ENCODE assay signal across 16 mouse cellular contexts in genomic region chr15:8761132-8761531, GRCm38 (mm10). TPM values are rescaled to one million over a fixed set of nuclear protein-coding genes. Genes with fewer than 3 reads are reported as not detected.
DNase-seq lines count a peak whose midpoint lies in the region; ATAC-seq and TF ChIP-seq lines count a peak whose summit lies in the region.
"Had no signal": no experiment of that assay in that cellular context is flagged by ENCODE, and none has a peak within 500 bp of the region (broad histone marks: within the 10 kb centered on the region; RNA-seq: fewer than 3 reads in every experiment).

No protein-coding gene starts in this region.

- peak; percentile 27; the same call in 1 of the 2 replicates for ATAC-seq in heart, embryonic 13.5 days (ENCODE audit: extremely low read depth, insufficient number of reproducible peaks, low FRiP score, low TSS enrichment)
- ATAC-seq in midbrain, embryonic 14.5 days (ENCODE audit: low FRiP score, low TSS enrichment): no peak
- ATAC-seq in liver, embryonic 12.5 days: peak; percentile 98

- TF ChIP-seq EP300 in heart, adult 2 months (IDR thresholded peaks at IDR 0.05; ENCODE audit: insufficient read depth, low read depth, low read length): no peak

- H3K4me2 ChIP-seq in heart, embryonic 13.5 days: no peak overlapping the region
- no peak overlapping the region for H3K4me2 ChIP-seq in midbrain, embryonic 14.5 days (ENCODE audit: low read length)
- H3K4me2 ChIP-seq in liver, embryonic 12.5 days: peak overlapping the region; percentile 51
- H3K4me2 ChIP-seq: neural tube, embryonic 15.5 days had no signal

- no peaks in the 10 kb centered on the region for H3K36me3 ChIP-seq in heart, embryonic 13.5 days
- H3K36me3 ChIP-seq in heart, adult 2 months (ENCODE audit: control insufficient read depth, insufficient read depth, low read length): no peaks in the 10 kb centered on the region
- no peaks in the 10 kb centered on the region for H3K36me3 ChIP-seq in midbrain, embryonic 10.5 days
- H3K36me3 ChIP-seq in midbrain, embryonic 14.5 days (ENCODE audit: control insufficient read depth, insufficient read depth, low read length): no peaks in the 10 kb centered on the region
- H3K36me3 ChIP-seq in liver, embryonic 12.5 days: no peaks in the 10 kb centered on the region
- H3K36me3 ChIP-seq: forebrain, embryonic 10.5 days; lung, embryonic 15.5 days; neural tube, embryonic 15.5 days had no signal

- no peak for DNase-seq in heart, adult 2 months
- DNase-seq in midbrain, embryonic 10.5 days (ENCODE audit: low spot score): no peak
- no peak for DNase-seq in midbrain, embryonic 14.5 days
- no peak for DNase-seq in natural killer cell, adult 2 months (ENCODE audit: low spot score in 2 of 2)
- no peak for DNase-seq in cerebellum, postnatal 36 days
- no peak for DNase-seq in ovary, postnatal 36 days (ENCODE audit: low spot score)
- DNase-seq: B cell, adult 2 months; cerebellum, adult 11 months; cerebellum, postnatal 25 days; kidney, adult 2 months; thymus, postnatal 25 days had no signal

- H3K9me3 ChIP-seq in heart, embryonic 13.5 days: no peaks in the 10 kb centered on the region
- no peaks in the 10 kb centered on the region for H3K9me3 ChIP-seq in midbrain, embryonic 10.5 days (replicated peaks)
- no peaks in the 10 kb centered on the region for H3K9me3 ChIP-seq in midbrain, embryonic 14.5 days (ENCODE audit: control insufficient read depth, low read length)
- no peaks in the 10 kb centered on the region for H3K9me3 ChIP-seq in liver, embryonic 12.5 days (replicated peaks)
- H3K9me3 ChIP-seq: forebrain, embryonic 10.5 days; lung, embryonic 15.5 days; neural tube, embryonic 15.5 days had no signal

- H3K9ac ChIP-seq in heart, embryonic 13.5 days: no peak overlapping the region
- H3K9ac ChIP-seq in heart, adult 2 months (ENCODE audit: low read depth, low read length): no peak overlapping the region
- no peak overlapping the region for H3K9ac ChIP-seq in midbrain, embryonic 14.5 days (replicated peaks; ENCODE audit: low read length)
- H3K9ac ChIP-seq in liver, embryonic 12.5 days: 0 out of 2 replicates have a peak overlapping the region, but pooled peaks have one; percentile 4
- H3K9ac ChIP-seq: lung, embryonic 15.5 days; neural tube, embryonic 15.5 days had no signal

- peaks cover 20% of the 10 kb centered on the region for H3K4me1 ChIP-seq in heart, embryonic 13.5 days
- H3K4me1 ChIP-seq in heart, adult 2 months (ENCODE audit: control insufficient read depth, insufficient read depth, low read length): peaks cover 1% of the 10 kb centered on the region
- H3K4me1 ChIP-seq in midbrain, embryonic 10.5 days: peaks cover 9% of the 10 kb centered on the region
- no peaks in the 10 kb centered on the region for H3K4me1 ChIP-seq in midbrain, embryonic 14.5 days (ENCODE audit: control insufficient read depth, insufficient read depth, low read length)
- H3K4me1 ChIP-seq in liver, embryonic 12.5 days: peaks cover 60% of the 10 kb centered on the region
- H3K4me1 ChIP-seq: lung, embryonic 15.5 days; neural tube, embryonic 15.5 days had no signal

- no peak for TF ChIP-seq CTCF in heart, adult 2 months (IDR thresholded peaks at IDR 0.05)

- 76% methylated on average over 5 of the region's 5 CpGs for WGBS in heart, embryonic 13.5 days
- WGBS in heart, adult 2 months: 70% methylated on average over 5 of the region's 5 CpGs
- WGBS in midbrain, embryonic 10.5 days: 87% methylated on average over 5 of the region's 5 CpGs
- 86% methylated on average over 5 of the region's 5 CpGs for WGBS in midbrain, embryonic 14.5 days
- 9% methylated on average over 5 of the region's 5 CpGs for WGBS in liver, embryonic 12.5 days (ENCODE audit: insufficient replicate concordance)

- H3K27ac ChIP-seq in heart, embryonic 13.5 days (replicated peaks): peak overlapping the region; percentile 80; the same call in 1 of the 2 replicates
- H3K27ac ChIP-seq in heart, adult 2 months: no peak overlapping the region
- H3K27ac ChIP-seq in midbrain, embryonic 10.5 days (replicated peaks): peak overlapping the region; percentile 42; the same call in 1 of the 2 replicates
- no peak overlapping the region for H3K27ac ChIP-seq in midbrain, embryonic 14.5 days (replicated peaks; ENCODE audit: low read depth, low read length)
- H3K27ac ChIP-seq in liver, embryonic 12.5 days: peak overlapping the region; percentile 88
- H3K27ac ChIP-seq: lung, embryonic 15.5 days; neural tube, embryonic 15.5 days had no signal

- no peaks in the 10 kb centered on the region for H3K79me2 ChIP-seq in heart, adult 2 months (replicated peaks; ENCODE audit: control insufficient read depth, insufficient read depth, low read length)

- intact Hi-C loops in heart, adult 2 months (cut with DNase I): no loop called here

- H3K27me3 ChIP-seq in heart, embryonic 13.5 days (replicated peaks): no peaks in the 10 kb centered on the region
- H3K27me3 ChIP-seq in heart, adult 2 months (ENCODE audit: control insufficient read depth, insufficient read depth, low read length): no peaks in the 10 kb centered on the region
- H3K27me3 ChIP-seq in midbrain, embryonic 10.5 days (ENCODE audit: low read depth, poor library complexity, severe bottlenecking): no peaks in the 10 kb centered on the region
- no peaks in the 10 kb centered on the region for H3K27me3 ChIP-seq in midbrain, embryonic 14.5 days (ENCODE audit: control insufficient read depth, insufficient read depth, low read length)
- H3K27me3 ChIP-seq in liver, embryonic 12.5 days (replicated peaks): no peaks in the 10 kb centered on the region
- H3K27me3 ChIP-seq: lung, embryonic 15.5 days; neural tube, embryonic 15.5 days had no signal

- TF ChIP-seq POLR2A in heart, adult 2 months (IDR thresholded peaks at IDR 0.05; ENCODE audit: insufficient read depth, low read depth, low read length): no peak

- no peak overlapping the region for H3K4me3 ChIP-seq in heart, embryonic 13.5 days
- H3K4me3 ChIP-seq in heart, adult 2 months: no peak overlapping the region
- no peak overlapping the region for H3K4me3 ChIP-seq in midbrain, embryonic 10.5 days
- no peak overlapping the region for H3K4me3 ChIP-seq in midbrain, embryonic 14.5 days (replicated peaks; ENCODE audit: low read depth, low read length)
- H3K4me3 ChIP-seq in liver, embryonic 12.5 days: no peak overlapping the region
- H3K4me3 ChIP-seq: forebrain, embryonic 10.5 days; lung, embryonic 15.5 days; neural tube, embryonic 15.5 days had no signal

RNA-seq across cellular contexts. Expression of gene Slc1a3, which starts 50.6 kb away (rescaled TPM):
- 12.7 and 14.8 TPM in 2 replicates for polyA plus RNA-seq in heart, embryonic 13.5 days (2015; fragmentation: Nextera tagmentation; extraction: Ambion mirVana)
- total RNA-seq in heart, adult 2 months (2021): 1 to 10 TPM; 1.6 to 1.9 TPM
- 2.5 and 5.3 TPM in 2 replicates for polyA plus RNA-seq in heart, adult 2 months (2012; rRNA removed)
- polyA plus RNA-seq in midbrain, embryonic 10.5 days (2016; fragmentation: Nextera tagmentation; extraction: Ambion mirVana): 23.5 and 30.2 TPM in 2 replicates
- 117 and 138 TPM in 2 replicates for polyA plus RNA-seq in midbrain, embryonic 14.5 days (2014; fragmentation: Nextera tagmentation; extraction: Ambion mirVana)
- 2.4 and 3.0 TPM in 2 replicates for polyA plus RNA-seq in liver, embryonic 12.5 days (2016; fragmentation: Nextera tagmentation; extraction: Ambion mirVana)

Comparison
In these comparisons a context has a peak if more than half of its experiments do, and no peak if none do; other contexts are left out.
1. H3K27ac ChIP-seq: peak in heart, embryonic 13.5 days (single experiment), midbrain, embryonic 10.5 days (single experiment) and liver, embryonic 12.5 days (single experiment); none in heart, adult 2 months (single experiment) and midbrain, embryonic 14.5 days (single experiment).